Mouse (Mus musculus): ENCODE results near the gene Kctd17. TPM values are rescaled to one million over a fixed set of nuclear protein-coding genes. Genes with fewer than 3 reads are reported as not detected.

Gene Kctd17
- polyA plus RNA-seq, 1 experiment from 2014 or later: 27.4 TPM

GRCm38 (mm10) chr15:78384220-78385116, 43.9 kb upstream of the Kctd17 start:
- no peaks in the 10 kb centered on the region for H3K36me3 ChIP-seq (ENCODE audit: insufficient read depth, low read length)
- no peaks in the 10 kb centered on the region for H3K27me3 ChIP-seq (replicated peaks; ENCODE audit: insufficient read depth, low read length)
- ATAC-seq (no peak), DNase-seq (ENCODE audit: low spot score) (no peak)
- TF ChIP-seq EP300 (IDR thresholded peaks at IDR 0.05): no peak
- no peak overlapping the region for H3K4me2 ChIP-seq (replicated peaks; ENCODE audit: low read depth, low read length)
- no peak overlapping the region for H3K9ac ChIP-seq (replicated peaks; ENCODE audit: low read depth)
- H3K9me3 ChIP-seq (ENCODE audit: low read length): no peaks in the 10 kb centered on the region
- WGBS: 51% methylated on average over 7 of the region's 7 CpGs
- no peak overlapping the region for H3K27ac ChIP-seq (ENCODE audit: low read length)
- H3K4me1 ChIP-seq (ENCODE audit: insufficient read depth, low read depth, low read length): no peaks in the 10 kb centered on the region
- H3K4me3 ChIP-seq (ENCODE audit: low read depth, low read length): no peak overlapping the region

GRCm38 (mm10) chr15:78385564-78385963, 42.8 kb upstream of the Kctd17 start:
- Histone ChIP-seq H3K27me3 (replicated peaks; ENCODE audit: insufficient read depth, low read length) (no peaks in the 10 kb centered on the region), H3K27ac (ENCODE audit: low read length) (no peak overlapping the region), H3K9me3 (ENCODE audit: low read length) (no peaks in the 10 kb centered on the region), H3K36me3 (ENCODE audit: insufficient read depth, low read length) (no peaks in the 10 kb centered on the region), H3K4me3 (ENCODE audit: low read depth, low read length) (no peak overlapping the region), H3K4me1 (ENCODE audit: insufficient read depth, low read depth, low read length) (no peaks in the 10 kb centered on the region), H3K9ac (replicated peaks; ENCODE audit: low read depth) (no peak overlapping the region), H3K4me2 (replicated peaks; ENCODE audit: low read depth, low read length) (no peak overlapping the region)
- DNase-seq (ENCODE audit: low spot score) (no peak), ATAC-seq (no peak)
- no peak for TF ChIP-seq EP300 (IDR thresholded peaks at IDR 0.05)
- TF ChIP-seq CTCF (IDR thresholded peaks at IDR 0.05): no peak
- 90% methylated on average over 1 of the region's 1 CpGs for WGBS

GRCm38 (mm10) chr15:78390855-78391254, 37.5 kb upstream of the Kctd17 start:
- Histone ChIP-seq H3K36me3 (ENCODE audit: insufficient read depth, low read length) (no peaks in the 10 kb centered on the region), H3K27ac (ENCODE audit: low read length) (no peak overlapping the region), H3K4me2 (replicated peaks; ENCODE audit: low read depth, low read length) (no peak overlapping the region), H3K9ac (replicated peaks; ENCODE audit: low read depth) (no peak overlapping the region), H3K4me3 (ENCODE audit: low read depth, low read length) (no peak overlapping the region), H3K27me3 (replicated peaks; ENCODE audit: insufficient read depth, low read length) (no peaks in the 10 kb centered on the region), H3K4me1 (ENCODE audit: insufficient read depth, low read depth, low read length) (no peaks in the 10 kb centered on the region), H3K9me3 (ENCODE audit: low read length) (no peaks in the 10 kb centered on the region)
- ATAC-seq (no peak), DNase-seq (ENCODE audit: low spot score) (no peak)
- WGBS: 72% methylated on average over 3 of the region's 3 CpGs
- TF ChIP-seq CTCF (IDR thresholded peaks at IDR 0.05): no peak
- no peak for TF ChIP-seq EP300 (IDR thresholded peaks at IDR 0.05)

- ATAC-seq (0 out of 2 replicates have a peak, but pooled peaks have one; percentile 30), DNase-seq (ENCODE audit: low spot score) (no peak)
These were observed 32.8 kb upstream of the Kctd17 start, which contains the start of gene Tex33 for GRCm38 (mm10) chr15:78395478-78395962. Tex33 (minus strand) TSS chr15:78395912.

GRCm38 (mm10) chr15:78401345-78401744, 27.0 kb upstream of the Kctd17 start:
- ATAC-seq: no peak
- Histone ChIP-seq H3K9me3 (ENCODE audit: low read length) (no peaks in the 10 kb centered on the region), H3K9ac (replicated peaks; ENCODE audit: low read depth) (no peak overlapping the region), H3K36me3 (ENCODE audit: insufficient read depth, low read length) (no peaks in the 10 kb centered on the region), H3K27me3 (replicated peaks; ENCODE audit: insufficient read depth, low read length) (no peaks in the 10 kb centered on the region), H3K4me3 (ENCODE audit: low read depth, low read length) (no peak overlapping the region), H3K4me2 (replicated peaks; ENCODE audit: low read depth, low read length) (peak overlapping the region; percentile 28), H3K4me1 (ENCODE audit: insufficient read depth, low read depth, low read length) (peaks cover 28% of the 10 kb centered on the region), H3K27ac (ENCODE audit: low read length) (peak overlapping the region; percentile 98)
- 41% methylated on average over 6 of the region's 6 CpGs for WGBS
- TF ChIP-seq EP300 (IDR thresholded peaks at IDR 0.05) (no peak), CTCF (IDR thresholded peaks at IDR 0.05) (peak; percentile 20)
- peak; percentile 66 for DNase-seq (ENCODE audit: low spot score)

More at GRCm38 (mm10) chr15:78395478-78395962, 32.8 kb upstream of the Kctd17 start, which contains the start of gene Tex33:
- no peak within 1 kb of the TSS for H3K4me2 ChIP-seq (replicated peaks; ENCODE audit: low read depth, low read length)
- H3K27me3 ChIP-seq (replicated peaks; ENCODE audit: insufficient read depth, low read length): no peaks in the 10 kb centered on the region
- H3K9me3 ChIP-seq (ENCODE audit: low read length): no peaks in the 10 kb centered on the region
- no peaks in the 10 kb centered on the region for H3K36me3 ChIP-seq (ENCODE audit: insufficient read depth, low read length)
- no peak for TF ChIP-seq CTCF (IDR thresholded peaks at IDR 0.05)
- TF ChIP-seq EP300 (IDR thresholded peaks at IDR 0.05): no peak
- no peak within 1 kb of the TSS for H3K27ac ChIP-seq (ENCODE audit: low read length)
- whole genome bisulfite sequencing: 76% methylated on average over 8 of the region's 8 CpGs
- H3K4me3 ChIP-seq (ENCODE audit: low read depth, low read length): no peak within 1 kb of the TSS
- H3K4me1 ChIP-seq (ENCODE audit: insufficient read depth, low read depth, low read length): no peaks in the 10 kb centered on the region
- no peak within 1 kb of the TSS for H3K9ac ChIP-seq (replicated peaks; ENCODE audit: low read depth)

- Histone ChIP-seq H3K4me2 (replicated peaks; ENCODE audit: low read depth, low read length) (peak overlapping the region; percentile 28), H3K36me3 (ENCODE audit: insufficient read depth, low read length) (no peaks in the 10 kb centered on the region), H3K4me1 (ENCODE audit: insufficient read depth, low read depth, low read length) (peaks cover 28% of the 10 kb centered on the region), H3K27me3 (replicated peaks; ENCODE audit: insufficient read depth, low read length) (no peaks in the 10 kb centered on the region), H3K9me3 (ENCODE audit: low read length) (no peaks in the 10 kb centered on the region), H3K9ac (replicated peaks; ENCODE audit: low read depth) (no peak overlapping the region), H3K4me3 (ENCODE audit: low read depth, low read length) (no peak overlapping the region), H3K27ac (ENCODE audit: low read length) (peak overlapping the region; percentile 98)
- ATAC-seq (peak; percentile 4; the same call in 1 of the 2 replicates), DNase-seq (ENCODE audit: low spot score) (peak; percentile 70)
- WGBS: 19% methylated on average over 4 of the region's 4 CpGs
- TF ChIP-seq EP300 (IDR thresholded peaks at IDR 0.05) (no peak), CTCF (IDR thresholded peaks at IDR 0.05) (no peak)
These were observed 26.4 kb upstream of the Kctd17 start for GRCm38 (mm10) chr15:78401921-78402320.
